Mouse (Mus musculus) ZHBTc4 (cell line): ENCODE measurements around the gene Glt28d2.
"Not testable (repeated sequence)": the region's sequence is repeated elsewhere in the genome, so short reads cannot be mapped to it uniquely, and the experiment has no call there.

Source experiments
- DNase-seq: peaks from one replicate; pipeline ENCODE4 v3.0.0-alpha.2; 2011; ENCODE audit warnings: low read depth, low spot score

The Glt28d2 gene

DNA sequence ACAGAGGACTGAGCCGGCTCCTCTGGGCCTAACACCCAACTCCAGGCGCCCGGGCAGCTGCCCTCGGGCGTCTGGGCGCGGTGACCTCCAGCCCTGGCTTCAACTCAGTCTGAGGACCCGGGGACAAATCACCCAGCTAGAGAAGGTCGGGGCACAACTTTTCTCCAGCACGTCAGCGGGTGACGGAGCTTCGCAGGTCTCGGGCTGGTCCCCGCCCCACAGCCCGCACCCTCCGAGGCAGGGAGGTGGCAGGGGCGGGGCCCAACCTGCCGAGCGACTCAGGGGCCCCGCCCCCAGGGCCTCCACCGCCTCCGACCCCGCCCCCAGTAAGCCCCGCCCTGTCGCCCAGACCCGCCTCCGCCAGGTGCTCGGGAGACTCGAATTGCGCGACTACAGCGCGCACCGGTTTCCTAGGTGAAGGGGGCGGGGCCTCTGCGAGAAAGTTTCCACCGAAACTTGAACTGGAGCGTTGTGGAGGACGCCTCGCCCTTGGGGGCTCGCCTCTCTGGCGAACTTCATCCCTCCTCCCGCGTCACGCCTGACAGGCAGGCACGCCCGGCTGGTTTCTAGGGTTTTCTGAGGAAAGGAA is at the start of gene Glt28d2, which contains the start of gene Gm37240:
Gene Glt28d2 (minus strand): TSS at position 278 of the 589 bp plus-strand sequence.
Gene Gm37240 (minus strand): TSS at position 280 of the 589 bp plus-strand sequence.
- DNase-seq: peak; percentile 98

DNA sequence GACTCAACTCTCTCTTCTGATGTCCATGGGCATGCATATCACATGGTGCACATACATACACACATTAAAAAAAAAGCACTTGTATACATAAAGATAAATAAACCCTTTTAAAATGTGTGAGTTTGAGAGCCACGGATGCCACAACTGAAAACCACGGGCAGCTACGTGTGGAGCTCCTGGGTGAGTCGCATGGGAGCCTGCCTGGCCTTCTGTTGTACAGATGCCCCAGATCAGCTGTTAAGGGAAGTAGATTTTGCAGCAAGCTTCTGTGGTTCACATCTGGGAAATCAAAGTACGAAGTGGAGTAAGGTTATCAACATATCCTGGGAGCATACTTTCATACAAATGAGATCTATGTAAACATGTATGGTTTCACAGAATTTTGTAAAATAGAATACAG is 46.3 kb upstream of the Glt28d2 start:
- DNase-seq: no peak

DNA sequence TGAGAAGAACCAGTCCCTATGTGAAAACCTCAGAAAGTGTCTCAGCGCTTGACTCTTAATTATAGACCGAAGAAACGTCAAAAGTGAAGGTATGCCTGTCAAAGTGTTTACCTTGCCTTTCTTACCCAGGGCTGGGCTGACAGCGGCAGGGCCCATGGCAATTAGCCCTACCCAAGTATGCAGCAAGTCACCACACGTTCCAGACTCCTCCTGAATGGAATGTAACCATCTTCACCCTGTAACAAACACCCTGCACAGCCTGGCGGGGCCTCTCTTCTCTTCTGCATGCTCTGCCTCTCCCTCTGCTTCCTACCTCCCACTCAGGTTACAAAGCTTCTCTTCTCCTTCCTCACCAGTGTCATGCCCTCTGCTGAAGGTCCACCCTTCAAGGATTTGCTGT is 44.5 kb upstream of the Glt28d2 start:
- no peak for DNase-seq

DNA sequence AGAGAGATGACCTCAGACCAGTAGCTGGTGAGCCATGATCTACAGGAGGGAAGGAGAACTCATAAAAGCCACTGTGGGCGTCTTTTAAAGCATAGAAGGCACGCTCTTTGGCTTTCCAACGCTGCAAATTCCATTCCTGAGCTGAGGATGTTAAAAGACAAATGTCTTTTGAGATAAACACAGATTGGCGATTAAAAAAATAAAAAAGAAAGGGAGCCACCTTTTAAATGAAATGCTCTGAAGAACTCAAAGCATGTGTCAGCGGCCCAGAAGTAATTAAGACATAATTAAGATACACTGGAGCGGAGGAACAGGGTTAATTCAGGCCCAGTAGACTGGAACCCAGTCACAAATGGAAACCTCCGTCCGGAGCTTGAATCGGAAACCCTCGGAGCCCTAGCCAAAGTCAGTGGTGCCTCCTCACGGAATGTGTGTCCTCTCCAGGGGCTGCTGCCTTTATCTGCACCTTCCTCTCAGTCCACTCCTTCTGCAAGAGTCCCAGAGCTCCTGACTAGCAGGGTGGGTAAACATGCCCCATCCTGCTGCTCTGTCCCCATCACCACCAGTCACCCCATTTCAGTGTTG is 43.4 kb upstream of the Glt28d2 start:
- DNase-seq: no peak

DNA sequence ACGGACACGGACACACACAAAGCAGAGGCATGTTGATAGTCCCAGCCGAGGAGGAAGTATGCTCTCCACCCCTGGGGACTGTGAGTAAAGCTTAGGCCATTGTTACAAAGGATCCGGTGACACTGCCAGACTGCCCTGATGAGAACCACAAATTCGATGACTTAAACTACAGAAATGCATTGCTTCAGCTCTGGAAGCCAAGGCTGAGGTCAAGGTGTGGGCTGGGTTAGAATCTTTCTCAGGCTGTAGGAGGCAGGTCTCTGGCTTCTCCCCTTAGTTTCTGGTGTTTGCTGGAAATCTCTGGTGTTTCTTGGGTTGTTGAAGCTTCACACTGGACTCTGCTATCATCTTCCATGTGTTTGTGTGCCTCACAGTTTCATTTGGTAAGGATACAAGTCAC is 42.4 kb upstream of the Glt28d2 start:
- no peak for DNase-seq

DNA sequence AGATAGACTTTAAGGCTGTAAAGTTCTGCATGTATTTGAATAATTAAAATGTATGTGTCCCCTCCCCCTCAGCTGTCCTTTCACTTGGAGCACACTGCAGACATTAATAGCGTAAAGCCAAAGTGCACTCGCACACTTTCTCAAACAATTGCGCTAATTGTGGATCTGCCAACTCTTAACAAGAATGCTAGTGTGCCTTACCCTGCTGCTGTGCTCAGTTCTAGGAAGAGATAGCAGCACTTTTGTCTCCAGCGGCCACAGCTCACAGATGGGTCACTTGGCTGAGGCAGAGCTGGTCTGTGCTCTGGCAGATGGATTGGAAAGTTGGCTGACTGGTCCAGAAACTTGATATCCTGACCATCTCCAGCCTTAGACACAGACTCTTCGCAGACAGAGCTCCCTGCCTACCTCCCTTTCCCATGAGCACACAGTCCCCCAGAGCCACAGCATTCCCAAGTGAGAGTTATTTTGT is 40.9 kb upstream of the Glt28d2 start:
- DNase-seq: no peak

DNA sequence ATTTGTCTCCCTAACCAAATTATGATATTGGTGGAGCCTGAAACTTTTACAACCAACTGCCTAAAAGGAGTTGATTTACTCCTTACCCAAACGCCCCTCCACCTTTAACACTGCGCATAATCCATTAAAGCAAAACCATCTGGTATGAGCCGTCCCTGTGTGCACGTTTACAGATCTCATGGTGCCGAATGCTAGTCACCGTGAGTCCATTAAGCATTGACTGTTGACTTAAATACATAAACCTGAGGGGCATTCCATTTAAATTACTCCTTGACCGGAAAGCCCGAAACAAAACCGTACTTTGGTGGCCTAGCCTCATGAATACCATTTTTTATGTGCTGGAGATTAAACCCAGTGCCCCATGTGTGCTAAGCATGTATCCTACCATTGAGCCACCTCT is 40.0 kb upstream of the Glt28d2 start:
- no peak for DNase-seq

DNA sequence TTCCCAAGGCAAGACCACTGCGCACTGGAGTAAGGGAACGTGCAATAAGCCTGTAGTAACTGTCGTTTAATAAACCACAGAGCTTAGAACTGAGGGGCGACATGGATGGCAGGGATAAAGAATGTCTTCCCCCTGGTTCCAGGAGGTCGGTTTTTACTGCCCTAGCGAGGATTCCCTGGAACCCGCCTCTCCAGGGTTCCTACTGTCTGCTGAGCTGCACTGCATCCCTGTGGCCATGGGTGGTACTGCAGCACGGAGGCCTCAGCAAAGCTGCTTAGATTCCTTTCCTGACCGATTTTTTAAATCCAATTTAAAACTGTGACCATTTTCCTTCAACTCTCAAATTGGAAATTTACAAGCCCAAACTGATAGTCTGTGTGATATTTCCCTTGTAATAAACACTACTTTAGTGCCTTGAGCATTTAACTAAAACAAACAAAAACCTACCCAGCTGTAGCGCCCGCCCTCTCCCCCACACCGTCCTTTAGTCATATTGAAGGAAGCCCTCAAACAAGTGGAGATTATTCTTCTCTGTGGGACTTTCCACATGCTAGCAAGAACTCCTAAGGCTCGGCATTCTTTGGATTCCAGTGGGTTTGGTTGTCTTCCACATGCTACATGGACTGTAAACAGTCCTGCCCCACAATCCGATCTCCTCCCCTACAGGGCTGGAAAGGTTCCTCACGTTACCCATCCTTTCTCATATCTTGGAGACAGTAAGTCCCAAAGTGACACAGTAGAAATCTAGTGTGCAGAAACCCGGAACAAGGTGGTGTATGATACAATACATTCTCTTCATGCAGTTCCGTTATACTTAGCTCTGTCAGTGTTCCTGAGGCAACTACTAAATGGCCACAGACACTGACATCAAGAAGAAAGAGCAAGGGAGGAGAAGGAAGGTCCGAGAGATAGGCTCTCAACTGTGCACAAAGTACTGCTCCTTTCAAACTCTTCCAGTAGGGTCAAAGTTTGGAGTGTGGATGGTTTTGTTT is 36.9 kb upstream of the Glt28d2 start:
- DNase-seq: peak; percentile 87

DNA sequence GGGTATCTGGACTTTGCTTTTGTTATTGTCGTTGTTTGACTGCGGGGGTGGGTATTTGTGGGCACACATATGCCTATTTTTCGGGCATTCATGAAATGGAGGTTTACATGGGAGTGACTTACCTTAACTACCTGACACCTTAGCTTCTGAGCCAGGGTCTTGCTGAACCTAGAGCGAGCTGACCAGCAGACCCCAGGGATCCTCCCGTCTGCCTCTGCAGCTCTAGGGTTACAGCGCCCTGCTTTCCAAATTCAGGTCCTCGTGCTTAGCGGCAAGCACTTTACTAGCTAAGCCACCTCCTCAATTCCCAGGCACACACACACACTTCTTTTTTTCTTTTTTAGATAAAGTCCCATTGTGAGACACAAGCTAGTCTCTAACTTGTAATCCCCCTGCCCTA is 36.0 kb upstream of the Glt28d2 start:
- DNase-seq: no peak

DNA sequence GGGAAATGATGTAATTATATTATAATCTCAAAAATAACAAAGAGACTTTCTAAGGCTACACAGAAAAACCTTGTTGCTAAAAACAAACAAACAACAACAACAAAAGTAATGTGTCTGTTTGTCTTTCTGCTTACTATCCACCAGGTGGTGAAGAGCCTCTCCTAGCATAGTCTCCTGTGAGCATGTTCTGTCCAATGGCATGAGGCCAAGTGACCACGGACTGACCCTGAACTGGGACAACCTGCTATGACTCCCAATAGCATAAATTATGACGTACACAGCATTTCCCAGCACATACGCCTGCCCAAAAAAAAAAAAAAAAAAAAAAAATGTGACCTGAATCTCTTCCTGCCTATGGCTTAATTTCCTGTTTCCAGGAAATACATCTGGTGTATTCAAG is 35.0 kb upstream of the Glt28d2 start:
- no peak for DNase-seq

DNA sequence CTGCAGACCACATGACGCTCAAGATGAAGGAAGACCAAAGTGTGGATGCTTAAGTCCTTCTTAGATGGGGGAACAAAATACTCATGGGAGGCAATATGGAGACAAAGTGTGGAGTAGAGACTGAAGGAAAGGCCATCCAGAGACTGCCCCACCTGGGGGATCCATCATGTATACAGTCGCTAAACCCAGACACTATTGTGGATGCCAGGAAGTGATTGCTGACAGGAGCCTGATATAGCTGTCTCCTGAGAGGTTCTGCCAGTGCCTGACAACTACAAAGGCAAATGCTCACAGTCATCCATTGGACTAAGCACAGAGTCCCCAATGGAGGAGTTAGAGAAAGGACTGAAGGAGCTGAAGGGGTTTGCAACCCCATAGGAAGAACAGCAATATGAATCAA is 33.4 kb upstream of the Glt28d2 start:
- DNase-seq: not testable (repeated sequence)

DNA sequence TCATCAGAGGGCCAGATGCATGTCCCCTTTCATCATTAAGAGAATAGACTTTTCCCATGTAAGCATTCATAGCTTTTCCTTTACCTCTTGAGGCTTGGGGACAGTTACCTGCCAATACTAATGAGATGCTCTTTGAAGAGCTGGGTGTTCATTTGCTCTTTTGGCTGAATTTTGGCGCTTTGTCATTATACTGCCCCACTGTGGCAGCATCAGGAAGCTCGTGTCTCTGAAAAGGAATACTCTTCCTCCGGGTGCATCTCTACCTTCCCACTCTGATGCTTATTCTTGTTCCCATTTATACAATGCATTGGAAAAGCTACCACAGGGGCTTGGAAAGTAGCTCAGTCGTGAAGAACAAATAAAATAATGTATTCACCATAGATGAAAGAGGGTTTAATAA is 30.3 kb upstream of the Glt28d2 start:
- peak; percentile 61 for DNase-seq

DNA sequence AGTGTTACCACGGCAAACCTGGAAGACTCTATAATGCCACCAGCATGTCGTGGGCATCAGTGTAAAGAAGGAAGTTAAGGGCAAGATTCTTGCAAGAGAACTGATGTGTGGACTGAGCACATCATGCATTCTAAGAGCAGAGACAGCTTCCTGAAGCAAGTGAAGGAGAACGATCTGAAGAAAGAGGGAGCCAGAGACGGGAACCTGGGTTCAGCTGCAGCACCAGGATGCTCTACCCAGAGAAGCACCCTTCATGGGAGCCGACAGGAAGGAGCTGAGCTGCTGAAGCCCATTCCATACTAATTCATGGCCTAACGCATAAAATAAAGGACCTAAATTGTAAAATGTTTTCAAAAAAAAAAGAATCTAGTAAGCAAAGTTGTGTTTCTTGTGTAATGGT is 27.5 kb upstream of the Glt28d2 start:
- DNase-seq: no peak

DNA sequence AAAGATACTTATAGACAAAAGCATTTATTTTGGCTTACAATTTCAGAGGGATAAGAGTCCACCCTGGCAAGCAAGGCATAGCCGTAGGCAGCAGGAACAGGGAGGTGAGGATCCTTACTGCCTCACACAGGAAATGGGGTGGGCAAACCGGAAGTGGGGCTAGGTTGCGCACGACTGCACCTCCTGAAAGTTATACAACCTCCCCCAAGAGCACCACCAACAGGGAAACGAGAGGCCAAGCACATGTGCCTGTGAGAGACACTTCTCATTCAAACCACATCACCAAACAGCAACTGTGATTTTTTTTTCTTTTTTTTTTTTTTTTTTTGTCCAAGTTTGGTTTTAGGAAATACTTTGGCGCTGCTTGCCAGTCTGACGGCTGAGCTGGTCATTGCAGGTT is 19.8 kb upstream of the Glt28d2 start:
- DNase-seq: no peak

DNA sequence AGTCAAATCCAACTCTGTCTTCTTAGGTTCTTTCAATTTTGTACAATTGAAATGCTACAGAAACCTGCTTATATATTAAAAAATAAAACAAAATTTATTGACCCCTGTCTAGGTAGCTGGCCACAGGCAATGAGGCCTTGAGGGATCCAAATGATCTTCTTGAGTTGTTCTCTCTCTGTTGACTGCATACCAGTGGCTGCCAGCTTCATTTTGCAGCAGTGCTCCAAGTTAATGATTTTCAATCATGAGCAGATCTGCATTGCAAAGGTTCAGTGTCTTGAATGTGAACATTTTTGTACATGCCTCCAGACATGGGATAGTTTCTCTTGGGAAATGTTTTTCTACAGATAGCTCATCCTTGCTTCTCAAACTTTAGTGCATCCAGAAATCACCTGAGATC is 17.1 kb upstream of the Glt28d2 start:
- DNase-seq: no peak

DNA sequence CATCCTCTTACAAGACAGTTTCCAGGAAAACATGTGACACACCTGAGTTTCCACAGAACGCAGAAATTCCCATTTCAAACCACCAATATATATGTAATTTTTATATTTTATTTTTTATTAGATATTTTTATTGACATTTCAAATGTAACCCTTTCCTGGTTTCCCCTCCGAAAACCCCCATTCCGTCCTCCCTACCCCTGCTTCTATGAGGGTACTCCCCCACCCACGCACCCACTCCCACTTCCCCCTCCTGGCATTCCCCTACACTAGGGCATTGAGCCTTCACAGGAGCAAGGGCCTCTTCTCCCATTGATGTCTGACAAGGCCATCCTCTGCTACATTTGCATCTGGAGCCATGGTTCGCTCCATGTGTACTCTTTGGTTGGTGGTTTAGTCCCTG is 7.7 kb upstream of the Glt28d2 start:
- no peak for DNase-seq

DNA sequence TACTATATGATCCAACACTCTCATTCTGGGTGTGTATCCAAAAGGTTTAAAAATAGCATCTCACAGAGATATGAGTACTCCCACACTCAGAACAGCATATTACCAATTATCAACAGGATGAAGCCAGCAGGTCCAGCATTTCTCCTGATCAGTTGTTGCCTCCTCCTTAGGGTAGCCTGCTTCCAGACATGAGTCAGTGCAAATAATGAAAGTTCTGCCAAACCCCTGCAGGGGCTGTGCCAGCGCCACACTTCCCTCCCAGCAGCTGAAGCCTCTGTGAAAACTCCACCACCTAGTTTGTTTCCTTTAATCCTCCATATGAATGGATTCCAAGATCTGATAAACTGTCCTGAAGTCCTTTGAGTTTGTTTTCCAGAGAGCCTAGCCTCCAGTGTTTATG is 4.3 kb upstream of the Glt28d2 start:
- DNase-seq: no peak

DNA sequence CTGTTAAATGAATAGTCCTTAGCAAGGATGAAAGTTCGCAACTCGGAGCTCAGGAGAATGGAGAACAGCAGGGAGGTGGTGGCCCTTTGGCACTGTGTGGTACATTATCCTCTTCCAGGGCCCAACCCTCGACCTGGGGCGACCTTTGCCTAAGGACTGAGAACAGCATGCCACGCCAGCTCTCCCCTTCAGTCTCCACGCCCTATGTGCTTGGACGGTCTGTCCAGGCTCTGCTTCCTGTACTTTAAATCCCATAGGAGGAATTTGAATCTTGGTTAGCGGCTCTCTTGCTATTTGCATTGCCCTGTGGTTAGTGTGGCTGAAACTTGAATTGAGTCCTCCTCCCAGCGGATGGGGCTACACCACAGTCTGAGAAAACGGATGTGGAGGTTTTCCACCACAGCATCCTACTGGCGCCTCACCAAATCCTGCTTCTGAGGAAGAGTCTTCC is 930 bp upstream of the Glt28d2 start:
- peak; percentile 39 for DNase-seq

DNA sequence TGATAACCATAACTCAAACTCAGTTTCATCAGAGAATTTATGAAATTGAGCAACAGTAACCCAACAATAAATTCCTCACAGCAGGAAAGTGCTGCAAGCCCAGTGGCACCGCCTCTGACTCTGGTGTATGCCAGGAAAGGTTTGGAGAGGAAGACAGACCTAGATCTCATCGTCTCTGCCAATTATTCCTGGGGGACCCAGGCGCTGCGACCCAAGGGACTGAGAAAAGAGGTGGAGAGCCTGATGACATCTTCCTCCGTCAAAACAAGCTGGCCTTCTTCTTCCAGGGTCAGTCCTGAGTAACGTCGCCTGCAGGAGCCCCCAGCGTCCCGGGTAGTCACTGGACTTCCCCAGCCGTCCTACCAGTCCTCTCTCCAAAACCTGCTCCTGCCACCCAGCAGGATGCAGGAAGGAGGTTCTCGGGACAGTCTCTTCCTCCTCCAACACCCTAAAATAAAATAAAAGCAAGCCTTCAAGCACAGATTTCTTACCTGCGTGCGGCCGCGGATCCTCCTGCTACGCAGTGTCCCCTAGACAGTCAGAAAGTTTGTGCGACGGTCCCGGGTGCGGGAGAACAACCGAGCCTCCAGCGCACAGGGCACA is 579 bp downstream of the Glt28d2 start:
- DNase-seq: no peak

DNA sequence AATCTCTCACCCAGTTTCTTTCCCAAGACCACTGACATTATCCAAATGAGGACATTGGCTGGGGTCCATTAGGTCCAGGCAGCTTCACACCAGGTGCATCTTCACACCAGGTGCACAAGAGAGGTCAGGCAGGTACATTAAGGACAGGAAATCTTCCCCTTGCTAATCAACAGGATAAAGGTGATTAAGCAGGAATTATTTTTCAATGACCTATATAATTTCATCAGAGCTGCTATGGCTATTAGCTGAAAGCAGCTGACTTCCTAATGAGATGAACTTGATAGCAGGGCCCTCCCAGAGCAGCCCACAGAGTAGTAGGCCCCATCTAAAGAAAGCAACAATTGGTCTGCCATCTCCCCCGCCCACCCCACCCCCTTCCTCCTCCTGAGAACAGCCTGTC is 1.4 kb downstream of the Glt28d2 start:
- no peak for DNase-seq

DNA sequence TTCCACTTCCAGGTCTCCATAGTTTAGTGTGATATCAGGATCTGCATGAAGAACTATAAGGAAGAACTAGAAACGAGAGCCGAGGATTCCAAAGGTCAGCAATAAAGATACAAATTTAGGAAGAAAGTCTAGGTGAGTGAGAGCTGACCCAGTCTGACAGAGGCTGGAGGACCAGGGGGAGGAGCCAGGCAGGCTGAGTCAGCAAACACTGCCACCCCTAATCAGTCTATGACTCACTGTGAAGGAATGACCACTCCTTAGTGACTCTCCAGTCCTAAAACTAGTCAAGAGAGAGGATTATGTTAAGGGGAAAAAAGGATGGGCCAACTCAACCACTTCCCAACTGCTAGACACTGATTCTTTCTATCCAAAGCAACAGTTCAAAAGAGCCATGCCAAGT is 6.6 kb downstream of the Glt28d2 start:
- peak; percentile 30 for DNase-seq

DNA sequence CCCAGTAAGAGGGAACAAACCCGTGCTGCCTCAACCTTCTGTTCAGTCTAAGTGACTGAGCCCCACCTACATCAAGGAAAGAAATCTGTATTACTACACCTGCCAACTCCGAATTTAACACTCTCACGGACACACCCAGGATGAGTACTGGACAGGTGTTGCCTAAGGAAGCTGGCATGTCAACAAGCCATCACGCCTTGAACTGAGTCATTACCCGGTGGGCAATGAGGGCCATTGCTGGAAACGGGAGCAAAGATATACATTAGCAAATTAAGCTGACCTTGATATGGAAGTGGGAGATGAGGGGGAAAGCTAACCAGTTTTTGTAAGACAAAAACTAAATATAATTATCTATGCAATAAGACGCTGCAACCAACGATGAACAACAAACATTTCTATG is 7.2 kb downstream of the Glt28d2 start:
- DNase-seq: no peak
